Mouse (Mus musculus) heart, embryonic 15.5 days (tissue): ENCODE data around the gene Samd4b. TPM values are rescaled to one million over a fixed set of nuclear protein-coding genes. Genes with fewer than 3 reads are reported as not detected.
A peak's percentile ranks its signal among the peaks of the same experiment; 100 is the strongest.

Experiments
- ATAC-seq: fragments of 200-750 bp; cut with Nextera tagmentation; replicated peaks from 2 replicates; pipeline ENCODE4 v1.8.0; 2017; ENCODE audit warnings: low read depth, moderate TSS enrichment; ENCODE audit not compliant: insufficient number of reproducible peaks, insufficient read depth, low FRiP score
- H3K27ac ChIP-seq: fragments of 300-500 bp; sonication (generic); 2 replicates; pipeline ENCODE4 v1.5.1; 2015; ENCODE audit warnings: mild to moderate bottlenecking, inconsistent platforms
- H3K27me3 ChIP-seq: fragments of 300-500 bp; sonication (generic); 2 replicates; pipeline ENCODE4 v1.6.1; 2015; ENCODE audit warnings: inconsistent platforms
- H3K36me3 ChIP-seq: fragments of 300-500 bp; sonication (generic); 2 replicates; pipeline ENCODE4 v1.6.1; 2015; ENCODE audit warnings: mild to moderate bottlenecking, inconsistent platforms
- H3K4me1 ChIP-seq: fragments of 300-500 bp; sonication (generic); replicated peaks from 2 replicates; pipeline ENCODE4 v1.6.1; 2015; ENCODE audit warnings: inconsistent platforms
- H3K4me2 ChIP-seq: fragments of 300-500 bp; sonication (generic); 2 replicates; pipeline ENCODE4 v1.6.1; 2015; ENCODE audit warnings: inconsistent platforms, mild to moderate bottlenecking, moderate library complexity
- H3K4me3 ChIP-seq: fragments of 300-500 bp; sonication (generic); 2 replicates; pipeline ENCODE4 v1.5.1; 2015; ENCODE audit warnings: mild to moderate bottlenecking, inconsistent platforms
- H3K9ac ChIP-seq: fragments of 300-500 bp; sonication (generic); 2 replicates; pipeline ENCODE4 v1.6.1; 2015; ENCODE audit warnings: mild to moderate bottlenecking, inconsistent platforms
- H3K9me3 ChIP-seq: fragments of 300-500 bp; sonication (generic); replicated peaks from 2 replicates; pipeline ENCODE4 v1.6.1; 2016; ENCODE audit warnings: inconsistent platforms
- WGBS: fragments of 180-500 bp; shearing (Covaris S2); methylation state at CpG from one replicate; pipeline ENCODE4 v1.1.7; 2015; ENCODE audit warnings: mixed read lengths; 5-methylcytosine and 5-hydroxymethylcytosine counted together
- polyA plus RNA-seq: library from polyadenylated mRNA; unstranded; fragments of >200 nt; fragmentation: Nextera tagmentation; extraction: Ambion mirVana; gene quantifications from 2 replicates; pipeline ENCODE4 v1.2.1, GENCODE M21; 2015

The Samd4b gene
- polyA plus RNA-seq, 1 experiment from 2014 or later, result 17.9 TPM

- Histone ChIP-seq H3K4me3 (no peak overlapping the region), H3K9ac (no peak overlapping the region), H3K27ac (no peak overlapping the region; the same call in 1 of the 2 replicates), H3K27me3 (no peaks in the 10 kb centered on the region), H3K9me3 (no peaks in the 10 kb centered on the region), H3K4me2 (no peak overlapping the region), H3K4me1 (peaks cover 72% of the 10 kb centered on the region), H3K36me3 (no peaks in the 10 kb centered on the region)
- ATAC-seq, result no peak
- 80% methylated on average over 11 of the region's 11 CpGs for WGBS
Measured at GRCm38 (mm10) chr7:28575597-28575996, 22.3 kb downstream of the Samd4b start.

GRCm38 (mm10) chr7:28573236-28573635, 24.7 kb downstream of the Samd4b start:
- Histone ChIP-seq H3K9me3 (no peaks in the 10 kb centered on the region), H3K4me1 (peaks cover 65% of the 10 kb centered on the region), H3K27me3 (no peaks in the 10 kb centered on the region), H3K4me2 (no peak overlapping the region), H3K9ac (no peak overlapping the region), H3K4me3 (no peak overlapping the region), H3K36me3 (no peaks in the 10 kb centered on the region; the same call in 1 of the 2 replicates), H3K27ac (no peak overlapping the region)
- ATAC-seq, result no peak
- WGBS, result 93% methylated on average over 3 of the region's 3 CpGs

- no peak overlapping the region for H3K4me2 ChIP-seq
- ATAC-seq, result no peak
- no peak overlapping the region for H3K4me3 ChIP-seq
- peaks cover 3% of the 10 kb centered on the region for H3K36me3 ChIP-seq
- H3K27me3 ChIP-seq, result no peaks in the 10 kb centered on the region
- 77% methylated on average over 5 of the region's 5 CpGs for WGBS
- no peak overlapping the region for H3K27ac ChIP-seq
- H3K9ac ChIP-seq, result no peak overlapping the region
- peaks cover 60% of the 10 kb centered on the region for H3K4me1 ChIP-seq
- no peaks in the 10 kb centered on the region for H3K9me3 ChIP-seq
Measured at GRCm38 (mm10) chr7:28572689-28573088, 25.3 kb downstream of the Samd4b start.

- Histone ChIP-seq H3K27me3 (no peaks in the 10 kb centered on the region), H3K4me1 (peaks cover 44% of the 10 kb centered on the region), H3K9me3 (no peaks in the 10 kb centered on the region), H3K9ac (peak overlapping the region; percentile 16; the same call in 1 of the 2 replicates), H3K4me2 (no peak overlapping the region), H3K27ac (peak overlapping the region; percentile 63), H3K4me3 (no peak overlapping the region), H3K36me3 (peaks cover 18% of the 10 kb centered on the region)
- ATAC-seq, result no peak
- 32% methylated on average over 5 of the region's 5 CpGs for WGBS
Measured at GRCm38 (mm10) chr7:28570982-28571682, 26.8 kb downstream of the Samd4b start.

GRCm38 (mm10) chr7:28570291-28570981, 27.5 kb downstream of the Samd4b start:
- Histone ChIP-seq H3K4me2 (no peak overlapping the region), H3K9ac (peak overlapping the region; percentile 16; the same call in 1 of the 2 replicates), H3K36me3 (peaks cover 23% of the 10 kb centered on the region), H3K4me1 (peaks cover 41% of the 10 kb centered on the region), H3K27ac (peak overlapping the region; percentile 63), H3K27me3 (no peaks in the 10 kb centered on the region), H3K9me3 (no peaks in the 10 kb centered on the region), H3K4me3 (no peak overlapping the region)
- ATAC-seq, result no peak; the same call in 1 of the 2 replicates
- 57% methylated on average over 12 of the region's 12 CpGs for WGBS

- Histone ChIP-seq H3K9ac (no peak overlapping the region), H3K9me3 (no peaks in the 10 kb centered on the region), H3K4me2 (no peak overlapping the region), H3K4me3 (no peak overlapping the region), H3K27me3 (no peaks in the 10 kb centered on the region), H3K4me1 (peaks cover 40% of the 10 kb centered on the region), H3K27ac (no peak overlapping the region), H3K36me3 (peaks cover 39% of the 10 kb centered on the region)
- no peak for ATAC-seq
Measured at GRCm38 (mm10) chr7:28568253-28568652, 29.7 kb downstream of the Samd4b start.

- H3K4me3 ChIP-seq, result no peak overlapping the region
- H3K9me3 ChIP-seq, result no peaks in the 10 kb centered on the region
- no peak for ATAC-seq
- peaks cover 46% of the 10 kb centered on the region for H3K36me3 ChIP-seq
- H3K27ac ChIP-seq, result no peak overlapping the region
- H3K27me3 ChIP-seq, result no peaks in the 10 kb centered on the region
- H3K4me1 ChIP-seq, result peaks cover 33% of the 10 kb centered on the region
- H3K4me2 ChIP-seq, result no peak overlapping the region
- 78% methylated on average over 4 of the region's 4 CpGs for WGBS
- no peak overlapping the region for H3K9ac ChIP-seq
Measured at GRCm38 (mm10) chr7:28567539-28567938, 30.4 kb downstream of the Samd4b start.

- Histone ChIP-seq H3K27ac (peak overlapping the region; percentile 42; the same call in 1 of the 2 replicates), H3K9ac (no peak overlapping the region), H3K4me2 (no peak overlapping the region), H3K27me3 (no peaks in the 10 kb centered on the region), H3K4me3 (no peak overlapping the region), H3K4me1 (peaks cover 14% of the 10 kb centered on the region), H3K9me3 (no peaks in the 10 kb centered on the region), H3K36me3 (peaks cover 50% of the 10 kb centered on the region)
- 69% methylated on average over 5 of the region's 5 CpGs for WGBS
- ATAC-seq, result no peak
Measured at GRCm38 (mm10) chr7:28565407-28565806, 32.5 kb downstream of the Samd4b start.

- no peaks in the 10 kb centered on the region for H3K27me3 ChIP-seq
- no peak overlapping the region for H3K9ac ChIP-seq
- no peak overlapping the region for H3K4me3 ChIP-seq
- no peak overlapping the region for H3K4me2 ChIP-seq
- ATAC-seq, result no peak
- no peaks in the 10 kb centered on the region for H3K9me3 ChIP-seq
- peaks cover 66% of the 10 kb centered on the region for H3K36me3 ChIP-seq
- 93% methylated on average over 13 of the region's 13 CpGs for WGBS
- no peak overlapping the region for H3K27ac ChIP-seq
- peaks cover 9% of the 10 kb centered on the region for H3K4me1 ChIP-seq
Measured at GRCm38 (mm10) chr7:28562951-28563350, 35.0 kb downstream of the Samd4b start.

- Histone ChIP-seq H3K27me3 (no peaks in the 10 kb centered on the region), H3K9ac (no peak overlapping the region), H3K4me2 (no peak overlapping the region), H3K4me1 (peaks cover 13% of the 10 kb centered on the region), H3K36me3 (peaks cover 60% of the 10 kb centered on the region), H3K27ac (no peak overlapping the region), H3K4me3 (no peak overlapping the region), H3K9me3 (no peaks in the 10 kb centered on the region)
- no peak for ATAC-seq
- WGBS, result 87% methylated on average over 13 of the region's 13 CpGs
Measured at GRCm38 (mm10) chr7:28562371-28562770, 35.6 kb downstream of the Samd4b start.

- Histone ChIP-seq H3K9me3 (no peaks in the 10 kb centered on the region), H3K4me2 (no peak overlapping the region), H3K9ac (no peak overlapping the region), H3K4me3 (no peak overlapping the region), H3K4me1 (peaks cover 13% of the 10 kb centered on the region), H3K36me3 (peaks cover 56% of the 10 kb centered on the region), H3K27ac (no peak overlapping the region), H3K27me3 (no peaks in the 10 kb centered on the region)
- ATAC-seq, result no peak
- 88% methylated on average over 11 of the region's 11 CpGs for WGBS
Measured at GRCm38 (mm10) chr7:28561967-28562366, 36.0 kb downstream of the Samd4b start.
